Mouse (Mus musculus): ENCODE data around the gene Mvb12b.

DNA sequence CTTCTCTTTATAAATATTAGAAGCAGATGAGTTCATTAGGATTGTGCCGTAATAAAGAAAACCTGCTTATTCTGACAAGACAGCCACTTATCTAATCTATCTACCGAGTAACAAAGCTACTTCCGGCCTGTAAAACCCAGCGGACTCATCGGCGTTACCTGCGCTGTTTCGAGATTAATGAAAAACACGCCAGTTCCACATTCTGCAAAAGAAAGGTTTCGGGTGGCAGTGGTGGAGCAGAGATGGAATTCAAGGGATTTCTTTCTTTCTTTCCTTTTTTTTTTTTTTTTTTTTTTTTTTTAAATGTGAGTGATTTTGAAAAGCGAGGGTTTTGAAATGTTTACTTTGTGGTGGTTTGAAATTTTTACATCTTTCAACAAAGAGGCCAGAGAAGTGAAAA is 170.4 kb downstream of the Mvb12b start:
- TF ChIP-seq CTCF (IDR thresholded peaks at IDR 0.05; ENCODE audit: low read depth, low read length) = no peak
- no peak for TF ChIP-seq POLR2A (IDR thresholded peaks at IDR 0.05; ENCODE audit: extremely low read depth, insufficient read depth, low read length)
